Mouse (Mus musculus): ENCODE results near the gene A3galt2. TPM values are rescaled to one million over a fixed set of nuclear protein-coding genes. Genes with fewer than 3 reads are reported as not detected.

Gene A3galt2
- total and polyA plus RNA-seq, 2 experiments from 2014 or later = 0.05 to 0.38 TPM

DNA sequence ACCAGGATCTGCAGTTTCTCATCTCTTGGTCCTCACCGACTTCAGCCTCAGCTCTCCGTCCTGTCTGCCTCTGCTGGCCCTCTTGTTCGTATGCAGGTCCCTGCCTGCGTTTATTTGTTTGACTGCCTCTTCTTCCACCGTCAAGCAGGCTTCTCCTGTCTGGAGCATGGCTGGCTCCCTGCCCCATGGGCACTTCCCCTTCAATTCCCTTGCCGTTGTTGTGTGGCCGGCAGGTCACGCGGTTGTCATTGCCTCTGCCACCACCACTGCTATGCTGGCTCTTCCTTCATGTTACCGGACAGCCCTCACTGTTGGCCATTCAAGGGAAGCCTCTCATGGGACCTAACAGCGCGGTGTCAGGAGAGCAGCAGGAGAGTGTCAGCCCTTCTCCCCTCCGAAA lies 13.0 kb downstream of the A3galt2 start:
- H3K9ac ChIP-seq (replicated peaks; ENCODE audit: low read length, poor library complexity, severe bottlenecking) = no peak overlapping the region
- H3K27ac ChIP-seq (ENCODE audit: low read depth, low read length) = no peak overlapping the region
- TF ChIP-seq CTCF (IDR thresholded peaks at IDR 0.05) = no peak
- no peaks in the 10 kb centered on the region for H3K27me3 ChIP-seq (ENCODE audit: insufficient read depth, low read length)
- no peaks in the 10 kb centered on the region for H3K4me1 ChIP-seq (ENCODE audit: insufficient read depth, low read length)
- H3K4me3 ChIP-seq (ENCODE audit: low read depth, low read length) = no peak overlapping the region
- H3K36me3 ChIP-seq (ENCODE audit: insufficient read depth, low read length) = 0 out of 2 replicates have a peak, but pooled peaks cover 5% of the 10 kb centered on the region
- WGBS = 79% methylated on average over 13 of the region's 13 CpGs
- DNase-seq (ENCODE audit: low spot score) = no peak
- ATAC-seq (ENCODE audit: low FRiP score) = no peak
- H3K9me3 ChIP-seq (ENCODE audit: low read length) = no peaks in the 10 kb centered on the region
- H3K4me2 ChIP-seq (ENCODE audit: low read depth, low read length, poor library complexity, severe bottlenecking) = no peak overlapping the region

DNA sequence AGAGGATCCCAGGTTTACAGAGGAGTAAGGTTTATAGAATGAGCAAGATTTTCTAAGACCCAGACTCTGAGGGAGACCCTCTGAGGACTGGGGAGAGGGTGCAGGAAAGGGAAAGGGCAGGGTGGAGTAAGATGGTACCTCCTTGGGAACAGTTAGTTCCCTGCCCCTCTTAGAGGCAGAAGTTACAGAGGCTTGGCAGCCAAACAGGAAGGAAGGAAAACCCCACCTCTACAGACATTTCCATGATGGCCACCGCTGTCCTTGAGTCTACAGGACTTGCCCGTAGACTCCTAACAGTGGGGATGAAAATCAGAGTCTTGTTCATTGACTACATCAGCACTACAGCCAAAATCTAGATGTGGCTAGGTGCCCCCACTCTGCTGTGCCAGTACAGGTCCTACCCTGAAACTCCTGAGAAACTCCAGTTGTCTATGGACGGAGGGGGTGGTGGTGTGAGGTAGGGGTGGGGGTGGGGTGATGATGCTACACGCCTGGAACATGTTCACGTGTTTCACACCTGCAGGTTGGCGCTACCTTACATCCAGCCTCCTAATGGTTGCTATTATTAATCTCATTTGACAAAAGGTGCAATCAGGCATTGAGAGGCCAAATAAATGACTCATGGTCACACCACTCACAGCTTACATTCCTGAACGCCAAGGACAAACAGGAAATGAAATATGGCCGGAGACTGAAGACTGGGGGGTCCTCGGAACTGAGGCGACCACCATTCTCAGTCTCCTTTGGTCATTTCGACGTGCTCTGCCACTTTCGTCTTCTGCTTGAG lies 14.6 kb downstream of the A3galt2 start:
- no peak for ATAC-seq (ENCODE audit: low FRiP score)
- TF ChIP-seq CTCF (IDR thresholded peaks at IDR 0.05) = no peak
- H3K36me3 ChIP-seq (ENCODE audit: insufficient read depth, low read length) = peaks cover 20% of the 10 kb centered on the region; the same call in 1 of the 2 replicates
- H3K27me3 ChIP-seq (ENCODE audit: insufficient read depth, low read length) = no peaks in the 10 kb centered on the region
- no peaks in the 10 kb centered on the region for H3K9me3 ChIP-seq (ENCODE audit: low read length)
- H3K9ac ChIP-seq (replicated peaks; ENCODE audit: low read length, poor library complexity, severe bottlenecking) = no peak overlapping the region
- H3K4me3 ChIP-seq (ENCODE audit: low read depth, low read length) = no peak overlapping the region
- H3K27ac ChIP-seq (ENCODE audit: low read depth, low read length) = no peak overlapping the region
- WGBS = 87% methylated on average over 13 of the region's 13 CpGs
- DNase-seq (ENCODE audit: low spot score) = no peak
- H3K4me2 ChIP-seq (ENCODE audit: low read depth, low read length, poor library complexity, severe bottlenecking) = no peak overlapping the region
- no peaks in the 10 kb centered on the region for H3K4me1 ChIP-seq (ENCODE audit: insufficient read depth, low read length)

DNA sequence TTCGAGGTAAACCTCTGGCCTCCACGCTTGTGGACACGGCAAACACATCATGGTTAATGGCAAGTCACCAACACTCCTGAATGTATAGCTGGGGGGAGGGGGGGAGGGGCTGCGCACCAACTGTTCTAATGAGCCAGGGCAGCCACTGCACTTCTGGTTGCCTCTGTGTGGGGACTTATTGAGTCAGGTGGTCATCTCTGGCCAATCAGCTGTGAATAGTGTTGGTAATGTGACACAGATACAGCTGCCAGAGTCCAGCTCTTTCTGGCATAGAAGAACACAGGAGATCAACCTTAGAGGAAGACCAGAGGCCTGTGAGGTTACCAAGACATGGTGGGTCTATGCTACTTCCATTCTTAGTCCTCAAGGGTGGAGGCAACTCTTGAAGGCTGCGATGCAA lies 15.5 kb downstream of the A3galt2 start:
- WGBS = 94% methylated on average over 5 of the region's 5 CpGs

GRCm38 (mm10) chr4:128773820-128774219 lies 18.7 kb downstream of the A3galt2 start:
- no peak overlapping the region for H3K9ac ChIP-seq (replicated peaks; ENCODE audit: low read length, poor library complexity, severe bottlenecking)
- no peak overlapping the region for H3K4me2 ChIP-seq (ENCODE audit: low read depth, low read length, poor library complexity, severe bottlenecking)
- H3K4me1 ChIP-seq (ENCODE audit: insufficient read depth, low read length) = no peaks in the 10 kb centered on the region
- no peaks in the 10 kb centered on the region for H3K9me3 ChIP-seq (ENCODE audit: low read length)
- WGBS = 89% methylated on average over 11 of the region's 11 CpGs
- DNase-seq (ENCODE audit: low spot score) (no peak), ATAC-seq (ENCODE audit: low FRiP score) (no peak)
- TF ChIP-seq CTCF (IDR thresholded peaks at IDR 0.05) = no peak
- no peak overlapping the region for H3K4me3 ChIP-seq (ENCODE audit: low read depth, low read length)
- peaks cover 49% of the 10 kb centered on the region for H3K36me3 ChIP-seq (ENCODE audit: insufficient read depth, low read length)
- H3K27ac ChIP-seq (ENCODE audit: low read depth, low read length) = no peak overlapping the region
- H3K27me3 ChIP-seq (ENCODE audit: insufficient read depth, low read length) = no peaks in the 10 kb centered on the region

More for the DNA sequence above, 15.5 kb downstream of the A3galt2 start:
- Histone ChIP-seq H3K4me3 (ENCODE audit: low read depth, low read length) (no peak overlapping the region), H3K9me3 (ENCODE audit: low read length) (no peaks in the 10 kb centered on the region), H3K9ac (replicated peaks; ENCODE audit: low read length, poor library complexity, severe bottlenecking) (no peak overlapping the region), H3K36me3 (ENCODE audit: insufficient read depth, low read length) (peaks cover 26% of the 10 kb centered on the region), H3K27ac (ENCODE audit: low read depth, low read length) (no peak overlapping the region), H3K4me1 (ENCODE audit: insufficient read depth, low read length) (no peaks in the 10 kb centered on the region), H3K4me2 (ENCODE audit: low read depth, low read length, poor library complexity, severe bottlenecking) (no peak overlapping the region), H3K27me3 (ENCODE audit: insufficient read depth, low read length) (no peaks in the 10 kb centered on the region)
- DNase-seq (ENCODE audit: low spot score) (no peak), ATAC-seq (ENCODE audit: low FRiP score) (no peak)
- no peak for TF ChIP-seq CTCF (IDR thresholded peaks at IDR 0.05)

DNA sequence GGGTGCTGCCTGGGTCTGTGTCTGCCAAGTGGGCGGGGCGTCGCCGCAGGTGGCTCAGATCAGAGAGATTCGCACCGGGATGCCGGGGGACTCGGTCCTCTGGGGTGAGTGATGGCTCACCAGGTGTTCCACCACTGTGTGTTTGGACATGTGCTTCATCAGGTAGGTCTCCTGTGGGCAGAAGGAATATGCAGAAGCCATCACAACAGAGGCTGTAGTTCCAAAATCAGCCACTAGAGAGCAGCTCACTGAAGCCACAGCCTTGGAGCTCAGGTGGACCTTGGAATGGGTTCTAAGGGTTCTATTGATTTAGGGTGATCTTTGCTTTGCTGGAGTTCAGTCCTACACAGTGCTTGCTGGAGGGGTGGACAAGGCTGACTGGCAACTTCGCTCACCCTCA lies 19.3 kb downstream of the A3galt2 start:
- WGBS = 95% methylated on average over 9 of the region's 9 CpGs
- H3K27ac ChIP-seq (ENCODE audit: low read depth, low read length) = no peak overlapping the region
- peaks cover 52% of the 10 kb centered on the region for H3K36me3 ChIP-seq (ENCODE audit: insufficient read depth, low read length)
- DNase-seq (ENCODE audit: low spot score) (peak; percentile 63), ATAC-seq (ENCODE audit: low FRiP score) (no peak)
- peak; percentile 81 for TF ChIP-seq CTCF (IDR thresholded peaks at IDR 0.05)
- no peaks in the 10 kb centered on the region for H3K27me3 ChIP-seq (ENCODE audit: insufficient read depth, low read length)
- no peaks in the 10 kb centered on the region for H3K9me3 ChIP-seq (ENCODE audit: low read length)
- no peak overlapping the region for H3K4me3 ChIP-seq (ENCODE audit: low read depth, low read length)
- no peaks in the 10 kb centered on the region for H3K4me1 ChIP-seq (ENCODE audit: insufficient read depth, low read length)
- H3K9ac ChIP-seq (replicated peaks; ENCODE audit: low read length, poor library complexity, severe bottlenecking) = no peak overlapping the region
- no peak overlapping the region for H3K4me2 ChIP-seq (ENCODE audit: low read depth, low read length, poor library complexity, severe bottlenecking)

GRCm38 (mm10) chr4:128776568-128777289 lies 21.6 kb downstream of the A3galt2 start:
- H3K27ac ChIP-seq (ENCODE audit: low read depth, low read length) = no peak overlapping the region
- no peaks in the 10 kb centered on the region for H3K27me3 ChIP-seq (ENCODE audit: insufficient read depth, low read length)
- TF ChIP-seq CTCF (IDR thresholded peaks at IDR 0.05) = peak; percentile 98
- ATAC-seq (ENCODE audit: low FRiP score) = peak; percentile 57; the same call in 1 of the 2 replicates
- DNase-seq (ENCODE audit: low spot score) = peak; percentile 79
- no peak overlapping the region for H3K4me2 ChIP-seq (ENCODE audit: low read depth, low read length, poor library complexity, severe bottlenecking)
- H3K4me1 ChIP-seq (ENCODE audit: insufficient read depth, low read length) = no peaks in the 10 kb centered on the region
- no peak overlapping the region for H3K4me3 ChIP-seq (ENCODE audit: low read depth, low read length)
- H3K9me3 ChIP-seq (ENCODE audit: low read length) = no peaks in the 10 kb centered on the region
- no peak overlapping the region for H3K9ac ChIP-seq (replicated peaks; ENCODE audit: low read length, poor library complexity, severe bottlenecking)
- H3K36me3 ChIP-seq (ENCODE audit: insufficient read depth, low read length) = peaks cover 67% of the 10 kb centered on the region
- WGBS = 44% methylated on average over 20 of the region's 20 CpGs

All from midbrain, postnatal 0 days (tissue).